Mouse (Mus musculus): ENCODE measurements around the gene Rfc2.

The Rfc2 gene

DNA sequence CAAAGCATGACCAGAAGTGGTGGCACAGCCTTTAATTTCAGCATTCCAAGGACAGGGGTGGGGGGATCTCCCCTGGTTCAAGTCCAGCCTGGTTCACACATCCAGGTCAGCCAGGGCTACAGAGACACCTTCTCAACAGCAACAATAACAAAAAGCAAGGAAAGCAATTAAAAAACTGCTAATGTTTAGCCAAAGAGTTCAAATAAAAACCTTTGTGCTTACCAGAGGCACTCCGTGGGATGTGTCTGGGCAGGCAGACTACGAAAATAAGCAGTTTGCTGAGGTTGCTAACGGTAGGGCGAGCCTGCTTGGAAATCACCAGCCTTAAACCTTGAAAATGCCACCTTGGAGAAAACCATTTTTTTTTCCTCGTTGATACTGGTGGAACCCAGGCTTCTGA lies at the start of gene Rfc2:
Gene Rfc2, plus strand, starts transcription at position 221 of the 400 bp plus-strand sequence.
- no peak for DNase-seq (ENCODE audit: low read depth, low spot score)

DNA sequence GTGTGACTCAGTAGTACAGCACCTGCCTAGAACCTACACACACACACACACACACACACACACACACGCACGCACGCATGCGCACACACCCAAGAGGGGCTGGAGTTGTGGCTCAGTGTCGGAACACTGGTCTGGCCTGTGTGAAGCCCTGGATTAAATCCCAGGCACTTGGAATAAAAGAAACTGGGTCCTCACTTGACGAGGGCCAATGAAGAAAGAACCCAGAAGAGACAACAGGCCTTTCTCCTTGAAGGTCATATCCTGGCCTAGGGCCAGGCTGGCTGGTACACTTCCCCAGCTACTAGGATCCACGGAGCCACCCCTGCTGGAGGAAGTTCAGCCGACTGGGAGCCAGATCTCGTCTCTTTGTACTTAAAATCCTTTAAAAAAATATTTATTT lies 49.6 kb upstream of the Rfc2 start:
- no peak for DNase-seq (ENCODE audit: low read depth, low spot score)

DNA sequence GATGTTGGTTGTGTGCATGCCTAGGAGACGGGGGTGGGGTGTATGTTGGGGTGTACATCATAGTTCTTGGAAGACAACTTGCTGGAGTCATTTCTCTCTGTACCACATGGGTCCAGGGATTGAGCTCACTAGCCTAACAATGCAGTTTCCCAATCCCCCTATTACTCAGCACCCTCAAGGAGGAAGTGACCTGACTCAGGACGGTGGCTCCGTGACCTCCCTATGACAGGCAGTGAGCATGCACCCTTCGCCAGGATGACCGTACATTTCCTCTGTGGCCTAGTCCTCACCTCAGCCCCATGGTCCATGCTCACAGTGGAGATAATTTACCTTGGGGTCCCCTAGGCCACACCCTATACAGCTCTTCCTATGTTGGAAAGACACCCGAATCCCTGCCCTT lies 48.7 kb upstream of the Rfc2 start:
- DNase-seq (ENCODE audit: low read depth, low spot score), result no peak

DNA sequence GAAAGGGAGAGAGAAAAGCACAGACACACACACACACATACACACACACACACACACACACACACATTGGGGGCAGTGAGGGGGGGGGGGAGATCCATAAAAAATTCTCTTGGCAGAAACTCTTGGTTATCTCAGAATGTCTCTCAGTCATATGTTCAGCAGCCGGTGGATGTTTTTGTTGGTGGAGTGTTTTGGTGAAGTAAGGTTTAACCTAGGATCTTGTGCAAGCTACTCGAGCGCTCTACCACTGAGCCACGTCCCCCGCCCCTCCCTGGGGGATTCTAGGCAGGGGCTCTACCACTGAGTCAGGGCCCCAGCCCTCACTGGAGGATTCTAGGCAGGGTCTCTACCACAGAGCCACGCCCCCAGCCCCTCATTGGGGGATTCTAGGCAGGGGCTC lies 45.1 kb upstream of the Rfc2 start:
- DNase-seq (ENCODE audit: low read depth, low spot score), result no peak

DNA sequence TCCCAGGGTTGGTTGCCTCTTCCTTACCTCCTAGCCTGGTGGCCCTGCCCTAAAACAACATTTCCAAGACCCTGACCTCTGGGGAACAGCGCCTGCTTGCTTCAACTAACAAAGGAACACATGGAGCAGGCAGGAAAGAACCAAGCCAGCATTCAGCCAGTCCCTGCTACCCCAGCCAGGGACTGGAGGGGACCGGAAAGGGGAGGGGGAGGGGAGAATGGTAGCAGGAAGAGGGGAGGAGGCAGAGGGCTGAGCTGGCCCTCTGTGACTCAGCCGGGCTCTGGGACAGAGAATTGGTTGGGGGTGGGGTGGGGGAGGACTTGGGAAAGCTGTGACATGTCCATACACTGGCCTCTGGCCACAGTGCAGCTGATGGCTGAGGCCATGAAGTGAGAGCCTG lies 41.3 kb upstream of the Rfc2 start:
- DNase-seq (ENCODE audit: low read depth, low spot score), result peak; percentile 71

DNA sequence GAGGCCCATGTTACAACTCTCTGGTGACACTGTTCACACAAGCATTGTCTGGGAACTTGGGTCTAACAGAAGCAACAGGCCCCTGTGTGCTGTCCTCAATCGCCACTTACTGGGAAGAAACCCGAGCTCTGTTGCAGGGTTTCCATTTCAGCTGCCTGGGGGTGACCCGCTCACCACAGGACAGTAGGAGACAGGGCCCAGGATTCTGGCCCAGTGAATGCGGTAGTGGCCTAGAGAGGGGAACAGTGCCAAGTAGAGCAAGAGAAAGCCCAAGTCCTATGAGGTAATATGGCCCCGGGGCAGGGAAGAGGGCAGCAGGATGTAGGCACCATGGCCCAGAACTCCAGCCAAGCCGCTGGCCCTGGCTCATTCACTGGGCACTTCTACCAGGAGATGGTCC lies 40.3 kb upstream of the Rfc2 start:
- DNase-seq (ENCODE audit: low read depth, low spot score), result no peak

DNA sequence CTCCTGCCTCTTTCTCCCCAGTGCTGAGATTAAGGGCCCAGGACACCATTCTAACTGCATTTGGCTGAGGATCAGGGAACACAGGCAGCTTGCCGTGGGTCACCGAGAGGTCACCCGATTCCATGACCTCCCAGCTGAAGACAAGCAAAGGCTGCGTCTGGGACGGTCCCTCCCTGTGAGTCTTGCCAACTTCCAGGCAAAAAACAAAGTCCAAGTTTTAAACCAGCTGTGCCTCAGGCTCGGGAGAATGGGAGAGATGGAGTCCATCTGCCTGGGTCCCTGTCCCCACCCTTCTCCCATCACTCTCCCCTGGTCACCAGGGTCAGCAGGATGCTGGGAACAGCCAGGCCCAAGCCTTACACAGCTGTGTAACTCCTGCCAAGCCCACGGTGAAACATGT lies 39.5 kb upstream of the Rfc2 start:
- DNase-seq (ENCODE audit: low read depth, low spot score), result no peak

DNA sequence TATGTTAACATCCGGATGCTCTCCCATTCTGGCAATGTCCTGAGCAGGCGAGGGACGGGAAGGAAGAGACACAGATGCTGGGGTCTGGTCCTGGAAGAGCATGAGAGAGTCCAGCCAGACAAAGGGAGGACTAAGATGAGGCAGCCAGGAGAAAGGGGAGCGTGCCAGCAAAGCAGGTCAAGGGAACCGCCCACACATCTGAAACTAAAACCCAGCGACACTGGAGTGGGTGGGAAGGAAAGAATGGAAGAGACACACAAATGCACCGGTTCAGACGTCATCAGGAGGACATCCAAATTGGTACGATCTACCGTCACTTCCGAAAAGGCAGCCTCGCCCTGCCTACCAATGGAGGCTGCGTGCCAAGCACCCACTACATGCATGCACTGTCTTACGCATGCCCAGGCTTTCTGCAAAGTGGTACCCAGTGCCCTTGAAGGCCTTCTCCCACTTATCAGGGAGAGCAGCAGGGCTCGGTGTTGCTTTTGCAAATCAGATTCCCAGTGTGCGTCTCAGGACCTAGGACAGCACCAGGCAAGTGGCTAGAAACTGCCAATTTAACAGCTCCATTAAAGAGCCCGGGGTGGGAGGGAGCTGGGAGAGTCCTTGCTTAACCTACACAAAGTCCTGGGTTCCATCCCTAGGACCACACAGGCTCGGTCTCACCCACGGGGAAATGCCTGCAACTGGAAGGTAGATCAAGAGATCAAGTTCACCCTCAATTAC lies 36.5 kb upstream of the Rfc2 start:
- DNase-seq (ENCODE audit: low read depth, low spot score), result peak; percentile 76

DNA sequence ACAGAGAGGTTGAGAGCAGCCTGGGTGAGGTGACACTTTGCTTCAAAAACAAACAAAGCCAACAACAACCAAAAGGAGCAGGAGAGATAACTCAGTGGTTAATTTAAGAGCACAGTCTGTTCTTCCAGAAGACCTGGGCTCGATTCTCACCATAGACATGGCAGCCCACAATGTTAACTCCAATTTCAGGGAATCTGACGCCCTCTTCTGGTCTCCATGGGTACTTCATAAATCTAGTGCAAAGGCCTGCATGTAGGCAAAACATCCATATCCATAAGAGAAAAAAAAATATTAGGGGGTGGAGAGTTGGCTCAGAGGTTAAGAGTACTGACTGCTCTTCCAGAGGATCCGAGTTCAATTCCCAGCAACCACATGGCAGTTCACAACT lies 35.9 kb upstream of the Rfc2 start:
- DNase-seq (ENCODE audit: low read depth, low spot score), result peak; percentile 70

DNA sequence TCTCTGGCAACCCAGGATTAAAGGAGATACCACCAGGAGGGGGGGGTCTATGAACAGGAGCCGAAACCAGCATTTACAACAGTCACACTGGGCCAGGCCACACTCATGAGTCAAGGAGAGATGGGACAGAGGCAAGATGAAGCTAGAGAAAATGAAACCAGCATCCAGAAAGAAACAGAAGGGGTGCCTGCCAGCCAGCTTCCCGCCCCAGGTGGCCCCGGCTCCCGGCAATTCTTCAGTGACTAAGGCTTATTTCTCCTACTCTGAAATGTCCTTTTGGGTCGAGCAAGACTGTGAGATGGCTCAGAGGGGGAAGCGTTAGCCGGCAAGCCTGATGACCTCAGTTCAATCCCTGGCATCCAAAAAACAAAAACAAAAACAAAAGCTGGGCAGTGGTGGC lies 34.4 kb upstream of the Rfc2 start:
- no peak for DNase-seq (ENCODE audit: low read depth, low spot score)

DNA sequence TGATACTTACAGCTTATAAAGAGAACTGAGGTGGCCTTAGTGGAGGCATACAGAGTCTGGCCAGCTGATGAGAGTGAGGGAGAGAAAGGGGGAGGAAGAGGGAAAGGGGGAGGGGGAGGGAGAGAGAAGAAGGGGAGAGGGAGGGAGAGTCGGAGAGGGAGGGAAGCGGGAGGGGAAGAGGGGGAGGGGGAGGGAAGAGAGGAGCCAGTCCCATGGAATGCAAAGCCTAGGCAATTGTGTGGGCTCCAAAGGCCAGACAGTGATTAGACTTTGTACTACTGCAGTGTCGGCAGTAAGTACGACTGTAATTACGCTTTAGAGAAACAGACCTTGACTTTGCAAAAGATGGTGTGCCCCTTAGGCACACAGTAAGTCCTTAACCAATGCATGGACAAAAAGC lies 32.9 kb upstream of the Rfc2 start:
- DNase-seq (ENCODE audit: low read depth, low spot score), result no peak

DNA sequence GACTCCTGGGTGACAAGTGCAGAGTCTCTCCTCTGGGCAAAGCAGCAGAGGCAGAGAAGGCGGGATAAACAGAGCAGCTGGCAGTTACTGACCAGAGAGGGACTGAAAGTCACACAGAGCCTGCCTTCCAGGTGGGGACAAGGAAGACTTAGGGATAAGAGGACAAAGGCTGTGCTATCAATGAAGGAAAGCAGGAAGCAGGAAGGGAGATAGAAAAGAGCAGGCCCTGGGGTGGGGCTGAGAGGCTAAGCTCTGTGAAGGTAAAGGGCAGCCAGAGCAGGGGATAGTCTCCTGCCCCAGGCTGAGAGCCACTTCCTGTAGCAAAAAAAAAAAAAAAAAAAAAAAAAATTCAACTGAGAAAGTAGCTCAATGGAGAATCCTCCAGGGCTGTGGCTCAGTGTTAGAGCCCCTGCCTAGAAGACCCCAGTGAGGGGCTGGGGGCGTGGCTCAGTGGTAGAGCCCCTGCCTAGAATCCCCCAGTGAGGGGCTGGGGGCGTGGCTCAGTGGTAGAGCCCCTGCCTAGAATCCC lies 31.5 kb upstream of the Rfc2 start:
- no peak for DNase-seq (ENCODE audit: low read depth, low spot score)

DNA sequence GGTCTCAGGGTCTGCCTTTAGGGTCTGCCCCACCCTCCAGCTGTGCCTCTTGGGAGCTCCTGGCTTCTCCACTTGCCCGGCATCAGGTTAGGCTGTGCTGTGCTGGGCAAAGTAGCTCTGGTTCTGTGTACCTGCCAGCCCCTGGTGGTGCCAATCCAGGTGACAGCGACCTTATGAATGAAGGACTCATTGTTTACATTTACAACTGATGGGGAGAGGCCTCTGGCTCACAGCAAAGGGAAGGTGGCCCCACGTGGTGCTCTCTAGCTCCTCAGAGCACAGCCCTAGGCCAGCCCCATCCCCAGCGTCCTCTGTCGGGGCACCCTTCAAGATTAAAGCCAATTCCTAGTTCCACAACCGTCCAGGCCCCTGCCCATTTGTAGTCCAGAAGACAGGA lies 30.3 kb upstream of the Rfc2 start:
- DNase-seq (ENCODE audit: low read depth, low spot score), result no peak

DNA sequence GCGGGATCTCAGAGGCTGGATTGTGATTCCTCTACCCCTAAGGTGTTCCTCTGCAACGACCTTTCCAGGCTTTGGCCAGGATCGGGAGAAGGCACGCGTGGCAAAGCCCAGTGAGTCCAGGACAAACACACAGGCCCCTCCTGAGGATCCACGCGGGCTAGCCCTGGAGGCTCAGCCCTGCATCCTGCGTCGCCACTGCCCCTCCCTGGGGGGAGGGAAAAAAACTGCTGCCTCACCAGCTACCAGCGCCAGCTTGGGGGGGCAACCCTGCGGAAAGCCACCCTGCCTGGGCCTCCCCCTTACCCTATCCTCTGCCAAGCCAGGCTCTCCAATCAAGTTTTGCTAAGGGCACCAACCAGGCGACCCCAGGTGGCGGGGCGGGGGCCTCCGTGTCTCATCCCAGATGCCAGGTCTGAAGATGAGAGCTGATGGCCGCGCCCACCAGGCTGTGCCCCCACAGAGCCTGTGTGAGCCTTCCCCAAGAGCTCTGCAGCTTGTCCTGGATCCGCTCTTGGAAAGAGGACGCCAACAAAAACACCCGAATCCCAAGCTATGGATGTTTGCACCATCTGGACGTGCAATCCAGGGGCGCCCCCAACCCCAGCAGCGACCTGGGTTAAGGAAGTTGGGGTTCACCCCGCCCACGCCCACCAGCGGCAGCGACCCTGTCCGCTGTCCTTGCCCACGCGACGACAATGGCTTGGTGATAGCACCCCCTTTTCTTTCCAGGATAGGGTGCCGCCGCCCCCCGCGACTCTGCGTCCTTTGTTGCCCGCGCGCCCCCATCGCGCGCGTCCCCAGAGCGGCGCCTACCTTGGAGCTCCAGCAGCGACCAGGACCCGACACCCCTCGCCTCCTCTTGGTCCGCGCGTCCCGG lies 29.7 kb upstream of the Rfc2 start:
- DNase-seq (ENCODE audit: low read depth, low spot score), result no peak

DNA sequence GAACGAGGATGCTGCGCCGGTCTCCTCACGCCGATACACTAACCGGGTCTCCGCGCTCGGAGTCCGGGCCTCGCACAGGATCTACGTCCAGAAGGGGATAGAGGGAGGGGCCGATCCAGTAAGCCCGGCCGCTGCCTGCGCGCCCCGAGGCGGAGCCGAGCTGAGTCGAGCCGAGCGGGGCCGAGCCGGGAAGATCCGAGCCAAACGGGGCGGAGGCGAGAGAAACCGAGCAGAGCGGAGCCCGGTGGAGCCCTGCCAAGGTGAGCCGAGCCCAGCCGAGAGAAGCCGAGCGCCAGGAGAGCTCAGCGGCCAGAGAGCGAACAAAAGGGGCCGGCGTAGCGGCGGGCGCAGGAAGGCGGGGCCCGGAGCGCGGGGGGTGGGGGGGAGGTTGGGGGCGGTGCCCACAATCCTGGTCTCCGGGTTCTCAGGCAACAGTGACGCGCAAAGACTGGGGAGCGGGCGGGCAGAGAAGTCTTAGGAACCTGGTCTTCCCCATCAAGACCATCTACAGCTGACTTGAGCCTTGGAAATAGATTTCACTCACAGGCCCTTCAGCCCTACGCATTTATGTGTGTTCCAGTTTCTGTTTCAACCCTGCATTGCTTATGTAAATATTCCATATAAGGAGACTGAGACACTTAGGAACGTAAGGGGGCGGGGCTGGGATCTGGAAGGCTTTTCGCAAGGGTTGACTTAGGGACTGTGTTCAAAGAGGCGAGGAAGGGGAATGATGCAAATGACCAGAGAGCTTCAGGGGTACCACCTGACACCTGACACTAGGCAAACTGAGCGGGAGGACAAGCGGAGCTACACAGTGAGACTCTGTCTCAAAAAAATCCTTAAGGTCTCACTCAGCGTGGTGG lies 28.8 kb upstream of the Rfc2 start, which contains the start of gene Clip2:
Gene Clip2, minus strand, starts transcription at position 325 of the 863 bp plus-strand sequence.
- DNase-seq (ENCODE audit: low read depth, low spot score), result peak; percentile 90

DNA sequence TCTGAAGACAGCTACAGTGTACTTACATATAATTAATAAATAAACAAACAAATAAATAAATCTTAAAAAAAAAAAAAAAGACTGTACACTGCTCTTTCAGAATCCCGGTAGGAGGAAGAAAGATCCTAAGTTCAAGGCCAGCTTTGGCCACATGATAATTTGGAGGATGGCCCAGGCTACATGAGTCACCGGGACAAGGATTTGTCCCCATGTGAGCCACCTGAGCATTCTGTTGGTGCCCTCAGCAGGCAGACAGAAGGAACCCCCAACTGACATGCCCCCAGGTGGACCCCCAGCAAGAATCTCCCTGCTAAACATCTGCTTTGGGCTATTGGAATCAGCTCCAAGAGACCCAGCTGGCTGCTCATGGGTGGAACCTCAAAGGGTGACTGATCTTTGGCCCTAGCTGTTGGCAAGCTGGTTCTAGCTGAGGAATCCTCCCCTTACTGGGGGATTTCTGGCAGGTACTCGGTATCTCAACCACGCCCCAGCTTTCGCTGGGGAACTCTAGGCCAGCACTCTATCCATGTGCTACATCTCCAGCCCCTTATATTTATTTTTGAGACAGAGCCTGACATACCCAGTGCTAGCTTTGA lies 27.1 kb upstream of the Rfc2 start:
- DNase-seq (ENCODE audit: low read depth, low spot score), result no peak

DNA sequence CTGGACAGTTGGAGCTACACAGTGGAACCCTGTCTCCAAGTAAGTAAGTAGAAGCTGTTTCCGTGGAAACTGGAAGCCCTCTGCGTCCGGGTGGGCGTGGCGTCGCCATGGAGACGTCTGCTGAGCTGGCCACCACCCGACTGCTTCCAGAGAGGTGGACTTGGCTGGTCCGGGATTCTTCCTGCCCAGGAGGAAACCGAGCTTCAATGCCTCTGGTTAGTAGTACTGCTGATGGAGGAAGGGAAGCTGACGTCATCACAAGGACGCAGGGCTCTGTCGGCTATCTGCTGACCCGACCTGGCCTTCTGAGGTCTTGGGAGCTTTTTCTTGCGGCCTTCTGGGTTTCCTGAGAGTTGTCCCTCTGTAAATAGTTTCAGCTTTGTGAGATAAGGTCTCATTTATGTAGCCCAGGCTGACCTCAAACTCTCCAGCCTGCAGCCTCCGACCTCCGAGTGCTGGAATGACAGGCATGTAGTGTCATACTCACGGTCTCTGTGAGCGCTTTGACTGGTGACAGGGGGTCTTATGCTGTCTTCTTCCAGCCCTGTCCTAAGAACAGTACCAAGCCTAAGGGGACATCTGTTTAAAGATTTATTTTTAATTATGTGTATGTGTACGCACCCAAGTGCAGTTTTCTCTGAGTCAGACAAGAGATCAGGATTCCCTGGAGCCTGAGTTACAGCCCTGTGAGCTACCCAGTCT lies 25.6 kb upstream of the Rfc2 start:
- DNase-seq (ENCODE audit: low read depth, low spot score), result peak; percentile 67

DNA sequence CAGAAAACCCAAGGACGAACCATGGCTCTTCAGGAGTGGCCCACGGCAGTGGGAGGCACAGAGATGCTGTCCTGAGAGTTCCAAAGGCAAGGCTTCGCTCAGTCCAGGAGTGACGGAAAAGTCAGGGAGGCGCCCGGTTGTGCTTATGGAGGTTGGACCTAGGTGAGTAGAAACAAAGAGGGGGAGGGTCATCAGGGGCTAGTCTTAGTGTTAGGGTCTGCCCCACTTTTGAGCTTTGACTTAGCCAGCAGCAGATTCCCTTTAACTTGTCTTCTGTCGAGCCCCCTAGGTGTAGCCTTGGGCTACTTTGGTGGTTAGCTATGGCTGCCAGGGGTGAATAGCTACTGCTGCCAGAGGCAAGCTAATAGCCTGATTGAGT lies 21.1 kb upstream of the Rfc2 start, which contains the start of gene Syna:
Gene Syna, minus strand, starts transcription at position 101 of the 379 bp plus-strand sequence.
- no peak for DNase-seq (ENCODE audit: low read depth, low spot score)

DNA sequence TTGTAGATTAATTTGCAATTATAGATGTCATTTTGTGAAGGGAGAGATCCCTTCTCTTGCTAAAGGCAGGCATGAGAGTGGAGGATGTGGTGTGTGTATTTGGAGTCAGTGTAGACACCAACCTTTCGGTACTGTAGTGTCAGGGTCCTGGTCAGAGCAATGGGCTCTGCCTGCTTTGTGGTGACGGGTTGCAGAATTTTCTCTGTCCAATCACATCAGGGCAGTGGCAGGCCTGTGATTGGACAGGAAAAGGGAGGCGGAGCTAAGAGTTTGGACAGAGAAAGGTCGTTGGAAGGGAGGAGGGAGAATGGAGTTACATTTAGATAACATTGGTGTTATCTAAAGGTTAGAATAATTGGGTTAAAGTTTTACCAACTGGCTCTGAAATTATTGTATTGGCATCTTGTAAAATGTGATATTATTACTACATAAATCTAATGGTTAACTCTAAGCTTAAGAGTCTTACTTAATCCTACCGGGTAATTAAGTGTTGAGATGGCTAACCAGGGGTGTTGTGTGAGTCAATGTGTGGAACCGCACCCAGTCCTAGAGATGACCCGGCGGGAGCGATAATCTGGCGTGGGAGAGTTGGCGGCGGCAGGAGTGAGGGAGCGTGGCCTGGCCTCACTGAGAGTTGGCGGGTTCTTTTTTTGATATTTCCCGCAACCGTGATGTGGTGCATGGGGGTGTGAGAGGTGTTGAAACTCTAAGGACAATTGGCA lies 20.6 kb upstream of the Rfc2 start:
- DNase-seq (ENCODE audit: low read depth, low spot score), result peak; percentile 81

DNA sequence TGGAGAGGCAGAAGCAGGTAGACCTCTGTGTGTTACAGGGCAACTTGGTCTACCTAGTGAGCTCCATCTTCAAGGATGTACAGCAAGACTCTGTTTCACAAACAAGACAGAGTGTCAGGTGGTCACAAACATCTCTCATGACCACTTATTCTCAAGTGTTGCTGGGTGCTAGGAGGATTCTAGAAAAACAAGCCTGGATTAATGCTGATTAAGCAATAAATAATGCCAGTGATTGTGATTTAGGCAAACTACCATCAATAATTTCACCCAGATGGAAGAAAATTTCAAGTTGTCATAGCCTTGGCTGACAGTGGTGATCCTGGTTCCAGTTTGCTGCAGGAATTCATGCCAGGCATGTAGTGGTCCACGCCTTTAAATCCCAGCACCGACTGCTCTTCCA lies 16.9 kb upstream of the Rfc2 start:
- no peak for DNase-seq (ENCODE audit: low read depth, low spot score)
